Mouse (Mus musculus): ENCODE measurements around the gene Zfr. TPM values are rescaled to one million over a fixed set of nuclear protein-coding genes. Genes with fewer than 3 reads are reported as not detected.
"Not testable (repeated sequence)": the region's sequence is repeated elsewhere in the genome, so short reads cannot be mapped to it uniquely, and the experiment has no call there.

Zfr gene
- polyA plus RNA-seq, 1 experiment, result 124 TPM

DNA sequence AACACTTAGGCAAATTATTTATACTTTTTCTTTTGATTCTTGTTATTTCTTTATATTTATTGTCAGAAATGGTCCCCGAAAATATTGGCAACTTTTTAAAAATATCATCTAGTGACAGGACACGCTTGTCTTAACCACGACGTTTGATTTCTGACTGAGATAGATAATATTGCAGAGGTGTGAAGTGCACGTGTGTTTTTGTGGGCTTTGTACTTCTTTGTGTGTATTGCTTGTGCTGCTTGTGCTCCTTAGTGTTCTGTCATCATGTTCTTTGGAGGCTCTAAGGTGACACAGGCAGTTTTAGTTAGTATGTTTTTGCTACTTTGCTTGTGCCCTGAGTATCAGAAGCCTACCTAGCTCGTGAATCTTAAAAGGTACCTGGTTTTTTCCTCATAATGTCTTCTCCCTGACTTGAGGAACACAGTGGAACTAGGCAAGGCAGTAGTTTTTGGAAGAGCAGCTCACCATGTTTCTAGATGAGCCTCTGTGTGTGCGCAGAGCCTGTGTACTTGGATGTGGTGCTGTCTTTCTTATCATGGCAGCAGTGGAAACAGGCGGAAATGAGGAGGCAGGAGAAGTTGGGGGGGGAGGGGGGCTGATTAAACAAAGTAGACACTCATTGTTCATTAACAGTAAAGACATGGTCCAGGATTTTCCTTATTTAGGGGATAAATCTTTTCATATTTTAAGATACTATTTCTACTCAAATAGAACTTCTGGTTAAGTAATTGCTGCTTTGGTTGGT lies 23.5 kb downstream of the Zfr start:
- Histone ChIP-seq H3K36me3 (ENCODE audit: control insufficient read depth, insufficient read depth, low read length, poor library complexity, severe bottlenecking) (peaks cover 17% of the 10 kb centered on the region), H3K4me1 (ENCODE audit: control insufficient read depth, insufficient read depth, low read length) (no peaks in the 10 kb centered on the region), H3K9me3 (replicated peaks; ENCODE audit: control insufficient read depth, insufficient read depth, low read length, poor library complexity, severe bottlenecking) (no peaks in the 10 kb centered on the region), H3K27ac (ENCODE audit: insufficient read depth, low read length) (no peak overlapping the region), H3K4me3 (ENCODE audit: low read depth, low read length) (no peak overlapping the region), H3K27me3 (ENCODE audit: control insufficient read depth, insufficient read depth, low read length, poor library complexity, severe bottlenecking) (no peaks in the 10 kb centered on the region), H3K9ac (ENCODE audit: low read depth, poor library complexity, severe bottlenecking) (no peak overlapping the region)
- no peak for TF ChIP-seq POLR2A (IDR thresholded peaks at IDR 0.05; ENCODE audit: insufficient read depth, low read length)
- no peak for TF ChIP-seq EP300 (IDR thresholded peaks at IDR 0.05; ENCODE audit: insufficient read depth, low read depth, low read length)
- no peak for TF ChIP-seq CTCF (IDR thresholded peaks at IDR 0.05; ENCODE audit: low read depth, low read length)

DNA sequence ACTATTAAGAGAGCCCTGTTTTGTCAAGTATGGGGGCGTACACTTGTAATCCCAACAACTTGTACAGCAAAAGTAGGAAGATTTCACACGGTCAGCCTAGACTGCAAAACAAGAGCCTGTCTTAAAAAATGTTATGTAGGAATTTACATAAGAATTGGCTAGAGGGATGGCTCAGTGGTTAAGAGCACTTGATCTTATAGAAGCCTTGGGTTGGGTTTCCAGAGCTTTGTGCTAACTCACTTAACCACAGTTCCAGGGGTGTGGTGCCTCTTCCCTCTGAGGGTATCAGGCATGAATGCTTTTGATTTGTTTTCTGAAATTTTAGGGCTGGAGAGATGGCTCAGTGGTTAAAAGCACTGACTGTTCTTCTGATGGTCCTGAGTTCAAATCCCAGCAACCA lies 29.8 kb downstream of the Zfr start:
- H3K27me3 ChIP-seq (ENCODE audit: control insufficient read depth, insufficient read depth, low read length, poor library complexity, severe bottlenecking), result no peaks in the 10 kb centered on the region
- H3K36me3 ChIP-seq (ENCODE audit: control insufficient read depth, insufficient read depth, low read length, poor library complexity, severe bottlenecking), result peaks cover 39% of the 10 kb centered on the region
- H3K9me3 ChIP-seq (replicated peaks; ENCODE audit: control insufficient read depth, insufficient read depth, low read length, poor library complexity, severe bottlenecking), result peaks cover 7% of the 10 kb centered on the region
- H3K4me3 ChIP-seq (ENCODE audit: low read depth, low read length), result no peak overlapping the region
- TF ChIP-seq POLR2A (IDR thresholded peaks at IDR 0.05; ENCODE audit: insufficient read depth, low read length) (no peak), EP300 (IDR thresholded peaks at IDR 0.05; ENCODE audit: insufficient read depth, low read depth, low read length) (no peak), CTCF (IDR thresholded peaks at IDR 0.05; ENCODE audit: low read depth, low read length) (no peak)
- H3K9ac ChIP-seq (ENCODE audit: low read depth, poor library complexity, severe bottlenecking), result no peak overlapping the region
- no peaks in the 10 kb centered on the region for H3K4me1 ChIP-seq (ENCODE audit: control insufficient read depth, insufficient read depth, low read length)
- H3K27ac ChIP-seq (ENCODE audit: insufficient read depth, low read length), result no peak overlapping the region

DNA sequence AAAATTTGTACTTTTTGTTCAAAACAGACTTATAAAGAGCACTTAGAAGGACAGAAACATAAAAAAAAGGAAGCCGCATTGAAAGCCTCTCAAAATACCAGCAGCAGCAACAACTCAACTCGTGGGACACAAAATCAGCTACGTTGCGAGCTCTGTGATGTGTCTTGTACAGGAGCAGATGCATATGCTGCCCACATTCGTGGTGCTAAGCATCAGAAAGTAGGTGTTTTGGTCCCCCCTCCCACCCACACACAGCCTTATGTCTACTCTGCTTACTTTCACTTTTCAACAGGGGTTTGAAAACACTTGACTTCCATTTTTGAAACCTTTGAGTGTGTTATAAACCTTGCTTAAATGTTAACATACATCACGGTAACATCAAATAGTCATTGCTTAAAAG lies 31.9 kb downstream of the Zfr start:
- peaks cover 51% of the 10 kb centered on the region for H3K36me3 ChIP-seq (ENCODE audit: control insufficient read depth, insufficient read depth, low read length, poor library complexity, severe bottlenecking)
- H3K27ac ChIP-seq (ENCODE audit: insufficient read depth, low read length), result no peak overlapping the region
- TF ChIP-seq CTCF (IDR thresholded peaks at IDR 0.05; ENCODE audit: low read depth, low read length), result no peak
- no peak for TF ChIP-seq POLR2A (IDR thresholded peaks at IDR 0.05; ENCODE audit: insufficient read depth, low read length)
- no peak for TF ChIP-seq EP300 (IDR thresholded peaks at IDR 0.05; ENCODE audit: insufficient read depth, low read depth, low read length)
- H3K9me3 ChIP-seq (replicated peaks; ENCODE audit: control insufficient read depth, insufficient read depth, low read length, poor library complexity, severe bottlenecking), result peaks cover 7% of the 10 kb centered on the region
- H3K4me1 ChIP-seq (ENCODE audit: control insufficient read depth, insufficient read depth, low read length), result no peaks in the 10 kb centered on the region
- no peak overlapping the region for H3K9ac ChIP-seq (ENCODE audit: low read depth, poor library complexity, severe bottlenecking)
- H3K4me3 ChIP-seq (ENCODE audit: low read depth, low read length), result no peak overlapping the region
- H3K27me3 ChIP-seq (ENCODE audit: control insufficient read depth, insufficient read depth, low read length, poor library complexity, severe bottlenecking), result no peaks in the 10 kb centered on the region

DNA sequence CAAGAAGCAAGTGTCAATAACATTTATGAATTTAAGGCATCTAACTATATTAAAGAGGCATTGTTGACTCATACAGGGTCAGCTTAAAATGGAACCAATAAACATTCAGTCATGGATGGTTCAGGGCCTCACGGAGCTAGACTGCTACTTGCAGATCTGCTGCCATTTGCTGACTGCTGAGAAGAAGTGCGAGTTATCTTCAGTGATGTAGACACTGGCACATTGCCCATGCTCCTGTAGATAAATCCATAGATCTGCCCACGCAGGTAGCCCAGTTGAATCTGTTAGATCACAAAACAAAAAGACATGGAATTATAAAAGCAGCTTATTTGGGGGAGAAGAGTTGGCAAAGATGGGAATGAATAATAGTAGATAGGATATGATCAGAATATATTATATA lies 36.1 kb downstream of the Zfr start:
- no peak overlapping the region for H3K27ac ChIP-seq (ENCODE audit: insufficient read depth, low read length)
- no peaks in the 10 kb centered on the region for H3K27me3 ChIP-seq (ENCODE audit: control insufficient read depth, insufficient read depth, low read length, poor library complexity, severe bottlenecking)
- TF ChIP-seq POLR2A (IDR thresholded peaks at IDR 0.05; ENCODE audit: insufficient read depth, low read length) (no peak), EP300 (IDR thresholded peaks at IDR 0.05; ENCODE audit: insufficient read depth, low read depth, low read length) (no peak), CTCF (IDR thresholded peaks at IDR 0.05; ENCODE audit: low read depth, low read length) (no peak)
- no peaks in the 10 kb centered on the region for H3K4me1 ChIP-seq (ENCODE audit: control insufficient read depth, insufficient read depth, low read length)
- H3K9ac ChIP-seq (ENCODE audit: low read depth, poor library complexity, severe bottlenecking), result no peak overlapping the region
- no peak overlapping the region for H3K4me3 ChIP-seq (ENCODE audit: low read depth, low read length)
- peaks cover 7% of the 10 kb centered on the region for H3K9me3 ChIP-seq (replicated peaks; ENCODE audit: control insufficient read depth, insufficient read depth, low read length, poor library complexity, severe bottlenecking)
- peaks cover 70% of the 10 kb centered on the region for H3K36me3 ChIP-seq (ENCODE audit: control insufficient read depth, insufficient read depth, low read length, poor library complexity, severe bottlenecking)

DNA sequence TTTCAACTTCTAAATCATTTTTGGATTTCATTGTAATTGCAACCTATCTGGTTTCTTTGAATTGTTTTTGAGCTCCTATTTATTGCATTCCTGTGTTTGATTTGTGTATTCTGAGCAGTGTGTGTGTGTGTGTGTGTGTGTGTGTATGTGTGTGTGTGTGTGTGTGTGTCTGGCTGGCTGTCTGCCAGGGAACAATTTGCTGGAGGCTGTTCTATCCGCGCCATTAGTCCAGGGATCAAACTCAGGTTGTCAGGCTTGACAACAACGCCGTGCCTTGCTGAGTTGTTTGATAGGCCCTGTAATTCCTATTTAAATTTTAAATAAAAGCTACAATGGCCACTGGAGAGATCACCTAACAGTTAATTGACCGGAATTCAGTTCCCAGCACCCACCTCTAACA lies 60.5 kb downstream of the Zfr start:
- H3K36me3 ChIP-seq (ENCODE audit: control insufficient read depth, insufficient read depth, low read length, poor library complexity, severe bottlenecking), result peaks cover 44% of the 10 kb centered on the region

DNA sequence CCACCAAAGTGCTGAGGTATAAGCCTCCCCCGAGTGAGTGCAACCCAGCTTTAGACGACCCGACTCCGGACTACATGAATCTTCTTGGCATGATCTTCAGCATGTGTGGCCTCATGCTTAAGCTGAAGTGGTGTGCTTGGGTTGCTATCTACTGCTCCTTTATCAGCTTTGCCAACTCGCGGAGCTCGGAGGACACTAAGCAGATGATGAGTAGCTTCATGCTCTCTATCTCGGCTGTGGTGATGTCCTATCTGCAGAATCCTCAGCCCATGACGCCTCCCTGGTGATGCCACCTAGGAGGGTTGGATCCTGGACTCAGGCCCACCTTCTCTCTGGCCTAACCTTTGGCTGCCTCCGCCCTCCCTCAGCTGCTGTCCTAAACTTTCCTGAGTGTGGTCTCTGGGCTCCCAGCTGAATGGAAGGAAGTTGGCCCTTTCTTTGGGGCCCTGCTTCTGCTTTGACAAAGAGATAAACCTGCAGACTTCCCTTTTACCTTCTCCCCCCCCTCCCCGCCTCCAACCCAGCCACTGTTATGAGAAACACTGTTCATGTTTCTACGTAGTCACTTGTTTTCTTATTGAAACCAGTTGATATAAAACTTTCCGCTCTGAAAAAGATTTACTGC lies 63.7 kb downstream of the Zfr start:
- not testable (repeated sequence) for H3K9ac ChIP-seq (ENCODE audit: low read depth, poor library complexity, severe bottlenecking); H3K27ac ChIP-seq (ENCODE audit: insufficient read depth, low read length); H3K4me3 ChIP-seq (ENCODE audit: low read depth, low read length); H3K9me3 ChIP-seq (replicated peaks; ENCODE audit: control insufficient read depth, insufficient read depth, low read length, poor library complexity, severe bottlenecking); H3K27me3 ChIP-seq (ENCODE audit: control insufficient read depth, insufficient read depth, low read length, poor library complexity, severe bottlenecking); H3K4me1 ChIP-seq (ENCODE audit: control insufficient read depth, insufficient read depth, low read length)
- peaks cover 32% of the 10 kb centered on the region for H3K36me3 ChIP-seq (ENCODE audit: control insufficient read depth, insufficient read depth, low read length, poor library complexity, severe bottlenecking)

More for the DNA sequence above, 60.5 kb downstream of the Zfr start:
- Histone ChIP-seq H3K4me3 (ENCODE audit: low read depth, low read length) (no peak overlapping the region), H3K9me3 (replicated peaks; ENCODE audit: control insufficient read depth, insufficient read depth, low read length, poor library complexity, severe bottlenecking) (no peaks in the 10 kb centered on the region), H3K4me1 (ENCODE audit: control insufficient read depth, insufficient read depth, low read length) (no peaks in the 10 kb centered on the region), H3K9ac (ENCODE audit: low read depth, poor library complexity, severe bottlenecking) (no peak overlapping the region), H3K27ac (ENCODE audit: insufficient read depth, low read length) (no peak overlapping the region), H3K27me3 (ENCODE audit: control insufficient read depth, insufficient read depth, low read length, poor library complexity, severe bottlenecking) (no peaks in the 10 kb centered on the region)
- TF ChIP-seq POLR2A (IDR thresholded peaks at IDR 0.05; ENCODE audit: insufficient read depth, low read length) (no peak), EP300 (IDR thresholded peaks at IDR 0.05; ENCODE audit: insufficient read depth, low read depth, low read length) (no peak), CTCF (IDR thresholded peaks at IDR 0.05; ENCODE audit: low read depth, low read length) (no peak)
